Mouse (Mus musculus) splenic B cell, adult 2 months (primary cell): ENCODE measurements at regions not wholly inside any gene's neighbourhood (a gene's known extent, or its start where the extent isn't known, plus 50 kb on each side); places are given as distances from the start of the nearest gene placed in this dataset.

Experiments
- DNase-seq: peaks from one replicate; pipeline ENCODE4 v3.0.0-alpha.2; 2011; ENCODE audit warnings: low read depth, low spot score
- H3K27me3 ChIP-seq: 2 replicates; pipeline ENCODE4 v1.6.1; 2012; ENCODE audit warnings: mild to moderate bottlenecking, low read length, moderate library complexity, mixed read lengths; ENCODE audit not compliant: control insufficient read depth, poor library complexity, insufficient read depth, severe bottlenecking
- H3K36me3 ChIP-seq: 2 replicates; pipeline ENCODE4 v1.6.1; 2012; ENCODE audit warnings: mild to moderate bottlenecking, low read length, moderate library complexity, mixed read lengths; ENCODE audit not compliant: control insufficient read depth, poor library complexity, insufficient read depth, severe bottlenecking

DNA sequence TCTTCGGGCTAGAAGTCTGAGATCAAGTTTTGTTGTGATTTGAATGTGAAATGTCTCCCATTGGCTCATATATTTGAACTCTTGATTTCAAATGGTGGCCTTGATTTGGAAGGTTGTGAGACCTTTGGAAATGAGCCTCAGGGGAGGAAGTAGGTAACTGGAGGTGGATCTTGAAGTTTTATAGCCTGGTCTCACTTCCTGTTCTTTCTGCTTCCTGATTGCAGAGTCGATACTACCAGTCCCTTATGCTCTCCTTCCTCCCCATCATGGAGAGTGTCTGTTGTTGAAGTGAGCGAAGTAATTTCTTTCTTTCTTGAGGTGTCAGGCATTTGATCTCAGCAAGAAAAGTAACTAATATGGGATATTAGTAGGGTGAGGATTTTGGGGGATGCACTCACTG lies 158.5 kb downstream of the Arrdc3 start:
- Histone ChIP-seq H3K36me3 (no peaks in the 10 kb centered on the region), H3K27me3 (no peaks in the 10 kb centered on the region)
- no peak for DNase-seq
